13 mouse cellular contexts compared by ENCODE assay signal in the genomic region with DNA sequence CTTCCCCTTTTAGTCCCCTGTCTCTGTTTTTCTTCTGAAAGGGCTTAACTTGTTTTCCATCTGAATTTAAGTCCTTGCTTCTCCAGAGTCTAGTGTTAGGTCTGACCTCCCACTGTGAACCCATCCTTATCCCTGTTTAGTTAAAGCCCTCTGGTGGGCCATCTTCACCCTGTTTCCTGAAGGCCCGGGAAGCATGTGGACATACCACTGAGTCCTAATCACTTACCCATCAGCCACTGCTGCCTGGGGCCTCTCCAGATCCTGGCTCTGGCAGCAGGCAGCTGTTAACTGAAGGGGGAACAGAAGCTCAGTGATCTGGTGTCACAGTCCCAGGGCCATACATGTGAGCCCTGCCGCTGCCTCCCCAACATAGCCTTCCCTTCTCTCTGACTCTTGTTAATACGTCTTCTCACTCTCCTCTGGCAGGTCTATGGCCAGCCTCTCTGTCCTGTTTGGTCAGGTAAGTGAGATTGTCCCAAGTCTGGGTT. TPM values are rescaled to one million over a fixed set of nuclear protein-coding genes. Genes with fewer than 3 reads are reported as not detected.
"Had no signal": no experiment of that assay in that cellular context is flagged by ENCODE, and none has a peak within 500 bp of the region (broad histone marks: within the 10 kb centered on the region; RNA-seq: fewer than 3 reads in every experiment).

No protein-coding gene starts in this region.

- H3K27ac ChIP-seq: intestine, embryonic 15.5 days; limb, embryonic 15.5 days; midbrain, embryonic 12.5 days; neural tube, embryonic 15.5 days; stomach, postnatal 0 days had no signal

- H3K9ac ChIP-seq: intestine, embryonic 15.5 days; limb, embryonic 15.5 days; lung, embryonic 14.5 days; midbrain, embryonic 12.5 days; neural tube, embryonic 15.5 days had no signal

- H3K4me3 ChIP-seq: intestine, embryonic 15.5 days; limb, embryonic 15.5 days; midbrain, embryonic 12.5 days; neural tube, embryonic 15.5 days had no signal

- H3K4me2 ChIP-seq: intestine, embryonic 15.5 days; limb, embryonic 15.5 days; lung, embryonic 14.5 days; midbrain, embryonic 12.5 days; neural tube, embryonic 15.5 days had no signal

- H3K4me1 ChIP-seq: intestine, embryonic 15.5 days; limb, embryonic 15.5 days; midbrain, embryonic 12.5 days had no signal

- ATAC-seq: intestine, embryonic 15.5 days had no signal

- H3K9me3 ChIP-seq: intestine, embryonic 15.5 days; limb, embryonic 15.5 days; midbrain, embryonic 12.5 days; neural tube, embryonic 15.5 days had no signal

- H3K27me3 ChIP-seq: intestine, embryonic 15.5 days; limb, embryonic 15.5 days; midbrain, embryonic 12.5 days; neural tube, embryonic 15.5 days had no signal

- DNase-seq: kidney, adult 18-20 months; kidney, postnatal 10 days; kidney, postnatal 4 days; left cerebral cortex, postnatal 4 days; lung, embryonic 14.5 days; thymus, postnatal 4 days had no signal

RNA-seq across cellular contexts. Expression of a gene that starts 7.8 kb away (rescaled TPM):
- total RNA-seq: left cerebral cortex, postnatal 4 days; megakaryocyte-erythroid progenitor cell, adult 5-6 weeks had no signal
- polyA plus RNA-seq: liver, embryonic 16.5 days; lung, embryonic 14.5 days; stomach, postnatal 0 days had no signal
